Mouse (Mus musculus) ES-Bruce4 (cell line): ENCODE measurements around the gene Prex1. TPM values are rescaled to one million over a fixed set of nuclear protein-coding genes. Genes with fewer than 3 reads are reported as not detected.

Experiments used
- H3K27ac ChIP-seq: 2 replicates; pipeline ENCODE4 v1.5.1; 2012; ENCODE audit warnings: low read length, inconsistent platforms; ENCODE audit not compliant: insufficient read depth
- H3K27me3 ChIP-seq: 2 replicates; pipeline ENCODE4 v1.6.1; 2012; ENCODE audit warnings: mild to moderate bottlenecking, low read length, inconsistent platforms; ENCODE audit not compliant: control insufficient read depth, poor library complexity, insufficient read depth, severe bottlenecking
- H3K36me3 ChIP-seq: 2 replicates; pipeline ENCODE4 v1.6.1; 2012; ENCODE audit warnings: inconsistent platforms, mild to moderate bottlenecking, low read length, moderate library complexity; ENCODE audit not compliant: control insufficient read depth, poor library complexity, insufficient read depth, severe bottlenecking
- H3K4me1 ChIP-seq: one replicate; pipeline ENCODE4 v1.8.1; 2011; ENCODE audit warnings: low read length; ENCODE audit not compliant: control insufficient read depth, insufficient read depth
- H3K4me3 ChIP-seq: 2 replicates; pipeline ENCODE4 v1.5.1; 2011; ENCODE audit warnings: low read depth, mild to moderate bottlenecking, low read length
- H3K9ac ChIP-seq: 2 replicates; pipeline ENCODE4 v1.6.1; 2012; ENCODE audit warnings: low read depth, mild to moderate bottlenecking, inconsistent platforms; ENCODE audit not compliant: poor library complexity, severe bottlenecking
- H3K9me3 ChIP-seq: replicated peaks from 2 replicates; pipeline ENCODE4 v1.6.1; 2012; ENCODE audit warnings: mild to moderate bottlenecking, low read length, inconsistent platforms; ENCODE audit not compliant: control insufficient read depth, poor library complexity, insufficient read depth, severe bottlenecking
- CTCF ChIP-seq: IDR thresholded peaks from one replicate; pipeline ENCODE4 v1.8.1; 2011; ENCODE audit warnings: low read depth, low read length
- EP300 ChIP-seq: IDR thresholded peaks from 2 replicates; pipeline ENCODE4 v1.6.1; 2011; ENCODE audit warnings: low read depth, low read length; ENCODE audit not compliant: insufficient read depth
- POLR2A ChIP-seq: IDR thresholded peaks from one replicate; pipeline ENCODE4 v1.8.1; 2011; ENCODE audit warnings: low read length; ENCODE audit not compliant: insufficient read depth
- polyA plus RNA-seq: library from polyadenylated mRNA; stranded (reverse); fragments of >200 nt; gene quantifications from 2 replicates; pipeline ENCODE4 v1.2.4, GENCODE M21; 2011; ENCODE audit warnings: low read depth; ENCODE audit not compliant: missing spikeins, insufficient read depth, insufficient read length

The Prex1 gene
- polyA plus RNA-seq, 1 experiment: 10.2 TPM

GRCm38 (mm10) chr2:166686917-166687316 is 26.7 kb downstream of the Prex1 start:
- Histone ChIP-seq H3K4me3 (no peak overlapping the region), H3K9me3 (no peaks in the 10 kb centered on the region), H3K36me3 (no peaks in the 10 kb centered on the region), H3K9ac (no peak overlapping the region), H3K4me1 (no peaks in the 10 kb centered on the region), H3K27me3 (no peaks in the 10 kb centered on the region), H3K27ac (no peak overlapping the region)
- no peak for TF ChIP-seq EP300
- TF ChIP-seq CTCF: no peak
- TF ChIP-seq POLR2A: no peak

GRCm38 (mm10) chr2:166685824-166686223 is 27.8 kb downstream of the Prex1 start:
- Histone ChIP-seq H3K4me3 (no peak overlapping the region), H3K9me3 (no peaks in the 10 kb centered on the region), H3K27me3 (no peaks in the 10 kb centered on the region), H3K4me1 (no peaks in the 10 kb centered on the region), H3K27ac (no peak overlapping the region), H3K36me3 (no peaks in the 10 kb centered on the region), H3K9ac (no peak overlapping the region)
- TF ChIP-seq EP300 (no peak), POLR2A (no peak), CTCF (no peak)

- Histone ChIP-seq H3K4me1 (peaks cover 7% of the 10 kb centered on the region), H3K36me3 (no peaks in the 10 kb centered on the region), H3K9me3 (no peaks in the 10 kb centered on the region), H3K4me3 (peak overlapping the region; percentile 42), H3K27ac (0 out of 2 replicates have a peak overlapping the region, but pooled peaks have one; percentile 2), H3K27me3 (no peaks in the 10 kb centered on the region), H3K9ac (peak overlapping the region; percentile 14)
- TF ChIP-seq POLR2A: no peak
- no peak for TF ChIP-seq EP300
- TF ChIP-seq CTCF: no peak
Observed at GRCm38 (mm10) chr2:166683885-166684544, 29.6 kb downstream of the Prex1 start.

GRCm38 (mm10) chr2:166682866-166683265 is 30.8 kb downstream of the Prex1 start:
- Histone ChIP-seq H3K9me3 (no peaks in the 10 kb centered on the region), H3K36me3 (no peaks in the 10 kb centered on the region), H3K27ac (no peak overlapping the region), H3K4me3 (no peak overlapping the region), H3K4me1 (peaks cover 7% of the 10 kb centered on the region), H3K9ac (0 out of 2 replicates have a peak overlapping the region, but pooled peaks have one; percentile 14), H3K27me3 (no peaks in the 10 kb centered on the region)
- TF ChIP-seq POLR2A: no peak
- no peak for TF ChIP-seq EP300
- no peak for TF ChIP-seq CTCF

GRCm38 (mm10) chr2:166678959-166679759 is 34.5 kb downstream of the Prex1 start:
- Histone ChIP-seq H3K36me3 (no peaks in the 10 kb centered on the region), H3K4me1 (peaks cover 18% of the 10 kb centered on the region), H3K9me3 (no peaks in the 10 kb centered on the region), H3K9ac (no peak overlapping the region), H3K27ac (no peak overlapping the region), H3K27me3 (no peaks in the 10 kb centered on the region), H3K4me3 (no peak overlapping the region)
- no peak for TF ChIP-seq POLR2A
- peak; percentile 67 for TF ChIP-seq EP300
- no peak for TF ChIP-seq CTCF

GRCm38 (mm10) chr2:166676933-166677332 is 36.7 kb downstream of the Prex1 start:
- no peak overlapping the region for H3K27ac ChIP-seq
- H3K9ac ChIP-seq: no peak overlapping the region
- no peak overlapping the region for H3K4me3 ChIP-seq
- H3K27me3 ChIP-seq: no peaks in the 10 kb centered on the region
- TF ChIP-seq POLR2A (no peak), EP300 (no peak), CTCF (no peak)
- H3K4me1 ChIP-seq: peaks cover 22% of the 10 kb centered on the region
- H3K9me3 ChIP-seq: no peaks in the 10 kb centered on the region
- no peaks in the 10 kb centered on the region for H3K36me3 ChIP-seq
